Mouse (Mus musculus) T-helper 17 cell (primary cell): ENCODE data around the gene Fbxo5.

Source experiments
- in situ Hi-C, 2 experiments: fragments of 300-600 bp; cut with MboI, MseI; formaldehyde crosslinking; loops; 1 replicate in 1 of 2; 2 replicates in 1 of 2; pipeline ENCODE4 v1.15.1; 2025; ENCODE audit warnings: high pct_unique_total_duplicates in 2 of 2

The Fbxo5 gene

GRCm38 (mm10) chr10:5798069-5798468 is 7.3 kb downstream of the Fbxo5 start:
- in situ Hi-C loops: loop anchor here in 1 of 2 experiments (10.0 kb wide), 1 partner anchor 313 kb away; no protein-coding TSS in a partner anchor

GRCm38 (mm10) chr10:5790657-5791056 is 14.7 kb downstream of the Fbxo5 start:
- in situ Hi-C loops: loop anchor here (5.0 to 10.0 kb wide), 5 partner anchors 42 to 306 kb away; no protein-coding TSS in a partner anchor

GRCm38 (mm10) chr10:5786923-5787322 is 18.5 kb downstream of the Fbxo5 start:
- in situ Hi-C loops: no loop called here
